Mouse (Mus musculus): Measurements from ENCODE around the gene Olfr812.

DNA sequence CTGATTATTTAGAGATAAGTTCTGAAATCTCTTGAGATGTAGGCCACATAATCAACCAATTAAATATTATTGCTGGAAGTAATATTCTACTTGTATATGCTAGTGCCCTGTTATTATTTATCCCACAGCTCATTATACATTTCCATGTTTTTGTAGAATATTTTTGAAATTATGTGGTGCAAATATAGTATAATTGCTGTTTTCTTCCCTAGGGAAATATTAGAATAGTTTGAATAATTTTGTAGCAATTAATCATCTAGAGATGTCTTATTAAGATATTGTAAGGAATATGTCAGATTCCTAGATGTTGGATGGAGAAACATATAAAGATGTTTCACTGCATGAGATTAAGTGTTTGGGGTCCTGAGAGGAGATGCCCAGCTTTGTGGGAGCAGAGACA lies 9.2 kb upstream of the Olfr812 start, which contains the start of gene Olfr813:
- TF ChIP-seq CTCF (IDR thresholded peaks at IDR 0.05; ENCODE audit: low read depth) = no peak
- no peak for TF ChIP-seq EP300 (IDR thresholded peaks at IDR 0.05; ENCODE audit: low read depth)

Data from heart, postnatal 0 days (tissue).